Mouse (Mus musculus) forebrain, embryonic 14.5 days (tissue): ENCODE measurements around the gene Bmp5. TPM values are rescaled to one million over a fixed set of nuclear protein-coding genes. Genes with fewer than 3 reads are reported as not detected.

Experiments
- ATAC-seq: fragments of 200-750 bp; cut with Nextera tagmentation; 2 replicates; pipeline ENCODE4 v1.8.0; 2017; ENCODE audit warnings: mild to moderate bottlenecking, moderate library complexity
- DNase-seq: peaks from one replicate; pipeline ENCODE4 v3.0.0-alpha.2; 2015; ENCODE audit warnings: low spot score
- H3K27ac ChIP-seq: fragments of 300-500 bp; sonication (generic); 2 replicates; pipeline ENCODE4 v1.5.1; 2014; ENCODE audit warnings: low read depth, mild to moderate bottlenecking, control low read depth, low read length, moderate library complexity
- H3K27me3 ChIP-seq: fragments of 300-500 bp; sonication (generic); replicated peaks from 2 replicates; pipeline ENCODE4 v1.6.1; 2014; ENCODE audit warnings: low read length, control low read depth, mixed read lengths; ENCODE audit not compliant: control insufficient read depth, insufficient read depth
- H3K36me3 ChIP-seq: fragments of 300-500 bp; sonication (generic); 2 replicates; pipeline ENCODE4 v1.6.1; 2014; ENCODE audit warnings: low read length, control low read depth; ENCODE audit not compliant: control insufficient read depth, insufficient read depth
- H3K4me1 ChIP-seq: fragments of 300-500 bp; sonication (generic); 2 replicates; pipeline ENCODE4 v1.6.1; 2014; ENCODE audit warnings: antibody characterized with exemption, low read length, control low read depth; ENCODE audit not compliant: control insufficient read depth, insufficient read depth
- H3K4me2 ChIP-seq: fragments of 300-500 bp; sonication (generic); 2 replicates; pipeline ENCODE4 v1.6.1; 2014; ENCODE audit warnings: mild to moderate bottlenecking, control low read depth, low read length
- H3K4me3 ChIP-seq: fragments of 300-500 bp; sonication (generic); 2 replicates; pipeline ENCODE4 v1.5.1; 2014; ENCODE audit warnings: low read depth, low read length, control low read depth
- H3K9ac ChIP-seq: fragments of 300-500 bp; sonication (generic); 2 replicates; pipeline ENCODE4 v1.6.1; 2014; ENCODE audit warnings: mild to moderate bottlenecking, low read length, control low read depth, moderate library complexity
- H3K9me3 ChIP-seq: fragments of 300-500 bp; sonication (generic); replicated peaks from 2 replicates; pipeline ENCODE4 v1.6.1; 2016; ENCODE audit warnings: low read length, control low read depth, mixed read lengths; ENCODE audit not compliant: control insufficient read depth
- WGBS: fragments of 180-500 bp; shearing (Covaris S2); extraction: QIAGEN DNeasy Blood & Tissue Kit; methylation state at CpG from one replicate; pipeline ENCODE4 v1.1.7; 2014; 5-methylcytosine and 5-hydroxymethylcytosine counted together
- polyA plus RNA-seq: library from polyadenylated mRNA; unstranded; fragments of >200 nt; fragmentation: Nextera tagmentation; extraction: Ambion mirVana; gene quantifications from 2 replicates; pipeline ENCODE4 v1.2.1, GENCODE M21; 2014

Gene Bmp5
- 1.8 and 2.2 TPM in 2 replicates for polyA plus RNA-seq

- no peak within 1 kb of the TSS for H3K4me3 ChIP-seq
- H3K4me1 ChIP-seq: no peaks in the 10 kb centered on the region
- H3K9me3 ChIP-seq: no peaks in the 10 kb centered on the region
- 0 out of 2 replicates have a peak within 1 kb of the TSS, but pooled peaks have one; percentile 3 for H3K4me2 ChIP-seq
- H3K27ac ChIP-seq: no peak within 1 kb of the TSS
- H3K9ac ChIP-seq: no peak within 1 kb of the TSS
- DNase-seq: peak; percentile 19
- ATAC-seq: no peak
- WGBS: 18% methylated on average over 7 of the region's 7 CpGs
- no peaks in the 10 kb centered on the region for H3K27me3 ChIP-seq
- H3K36me3 ChIP-seq: no peaks in the 10 kb centered on the region
These were observed at the start of gene Bmp5 for GRCm38 (mm10) chr9:75775129-75775845. Bmp5 (plus strand) TSS chr9:75775364.

DNA sequence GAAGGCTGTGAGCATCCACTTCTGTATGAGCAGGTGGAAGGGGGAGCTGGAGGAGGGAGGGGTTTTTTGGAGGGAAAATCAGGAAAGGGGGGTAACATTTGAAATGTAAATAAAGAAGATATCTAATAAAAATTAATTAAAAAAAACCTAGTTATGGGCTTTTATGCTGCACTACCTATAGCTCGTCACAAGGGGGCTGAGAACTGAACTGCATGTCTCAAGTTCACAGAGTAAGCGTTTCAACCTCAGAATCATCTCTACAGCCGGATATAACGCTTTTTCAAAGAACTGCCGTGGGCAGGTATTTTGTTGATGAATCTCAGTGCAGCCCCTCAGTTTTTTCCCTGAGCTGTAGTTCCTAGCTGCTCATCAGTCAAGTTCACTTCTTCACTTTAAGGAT, 15.1 kb upstream of the Bmp5 start:
- WGBS: 33% methylated on average over 5 of the region's 5 CpGs
- Histone ChIP-seq H3K27ac (no peak overlapping the region), H3K27me3 (no peaks in the 10 kb centered on the region), H3K4me2 (no peak overlapping the region), H3K4me1 (no peaks in the 10 kb centered on the region), H3K9ac (no peak overlapping the region), H3K9me3 (no peaks in the 10 kb centered on the region), H3K36me3 (no peaks in the 10 kb centered on the region), H3K4me3 (no peak overlapping the region)
- DNase-seq (peak; percentile 39), ATAC-seq (0 out of 2 replicates have a peak, but pooled peaks have one; percentile 20)

- Histone ChIP-seq H3K4me2 (no peak overlapping the region), H3K4me1 (no peaks in the 10 kb centered on the region), H3K27ac (no peak overlapping the region), H3K4me3 (no peak overlapping the region), H3K36me3 (no peaks in the 10 kb centered on the region), H3K27me3 (no peaks in the 10 kb centered on the region), H3K9me3 (no peaks in the 10 kb centered on the region), H3K9ac (no peak overlapping the region)
- ATAC-seq (no peak), DNase-seq (no peak)
- WGBS: 90% methylated on average over 2 of the region's 2 CpGs
These were observed 13.6 kb upstream of the Bmp5 start for GRCm38 (mm10) chr9:75761567-75761966.

DNA sequence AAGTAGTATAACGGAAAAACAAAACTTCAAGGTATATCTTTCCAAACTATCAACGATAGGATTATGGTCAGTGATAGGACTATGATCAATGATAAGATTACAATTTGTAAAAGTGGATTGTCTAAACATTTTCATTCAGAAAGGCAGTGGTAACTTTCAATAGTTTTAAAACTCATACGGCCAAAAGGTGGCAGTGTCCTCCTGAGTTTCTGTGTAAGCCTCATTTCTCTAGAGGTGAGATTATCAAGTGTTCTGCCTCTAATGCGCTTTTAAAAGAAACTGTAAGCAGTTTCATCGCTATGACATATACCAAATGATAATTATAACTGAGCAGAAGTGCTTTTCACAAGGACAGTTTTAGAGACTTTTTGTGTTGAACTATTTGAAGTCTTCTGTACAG, 12.7 kb upstream of the Bmp5 start:
- H3K4me2 ChIP-seq: no peak overlapping the region
- 42% methylated on average over 5 of the region's 5 CpGs for WGBS
- peak; percentile 78 for DNase-seq
- no peak overlapping the region for H3K4me3 ChIP-seq
- H3K36me3 ChIP-seq: no peaks in the 10 kb centered on the region
- no peak overlapping the region for H3K9ac ChIP-seq
- no peak overlapping the region for H3K27ac ChIP-seq
- no peak; the same call in 1 of the 2 replicates for ATAC-seq
- H3K9me3 ChIP-seq: no peaks in the 10 kb centered on the region
- H3K4me1 ChIP-seq: no peaks in the 10 kb centered on the region
- H3K27me3 ChIP-seq: no peaks in the 10 kb centered on the region

DNA sequence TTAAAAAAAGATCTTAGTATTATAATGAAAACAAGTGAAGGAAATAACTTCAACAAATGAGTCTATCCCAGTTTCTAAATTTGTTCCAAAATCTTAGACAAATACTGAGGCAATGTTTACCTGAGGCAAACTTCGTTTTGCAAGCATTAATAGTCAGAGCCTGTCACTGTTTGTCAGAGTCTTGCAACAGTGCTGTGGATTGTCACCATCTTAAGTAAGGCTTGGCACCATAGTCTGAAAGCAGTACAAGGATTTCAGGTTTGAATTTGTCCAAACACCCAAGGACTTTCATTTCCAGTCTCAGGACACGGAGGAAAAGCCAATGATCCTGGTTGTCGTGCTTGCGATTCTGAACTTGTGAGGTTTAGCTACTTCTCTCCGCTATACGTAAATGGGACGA, 10.4 kb upstream of the Bmp5 start:
- ATAC-seq (no peak), DNase-seq (no peak)
- H3K36me3 ChIP-seq: no peaks in the 10 kb centered on the region
- no peaks in the 10 kb centered on the region for H3K9me3 ChIP-seq
- H3K4me2 ChIP-seq: no peak overlapping the region
- no peaks in the 10 kb centered on the region for H3K4me1 ChIP-seq
- H3K27ac ChIP-seq: no peak overlapping the region
- no peaks in the 10 kb centered on the region for H3K27me3 ChIP-seq
- 88% methylated on average over 7 of the region's 7 CpGs for WGBS
- H3K9ac ChIP-seq: no peak overlapping the region
- no peak overlapping the region for H3K4me3 ChIP-seq

- H3K4me1 ChIP-seq: no peaks in the 10 kb centered on the region
- ATAC-seq (peak; percentile 66; the same call in 1 of the 2 replicates), DNase-seq (peak; percentile 63)
- H3K36me3 ChIP-seq: no peaks in the 10 kb centered on the region
- no peak overlapping the region for H3K4me3 ChIP-seq
- no peak overlapping the region for H3K4me2 ChIP-seq
- WGBS: 79% methylated on average over 5 of the region's 5 CpGs
- no peak overlapping the region for H3K9ac ChIP-seq
- H3K27me3 ChIP-seq: no peaks in the 10 kb centered on the region
- no peaks in the 10 kb centered on the region for H3K9me3 ChIP-seq
- H3K27ac ChIP-seq: no peak overlapping the region
These were observed 8.6 kb upstream of the Bmp5 start for GRCm38 (mm10) chr9:75766521-75766920.

GRCm38 (mm10) chr9:75769042-75769441, 6.1 kb upstream of the Bmp5 start:
- ATAC-seq: no peak
- Histone ChIP-seq H3K9ac (no peak overlapping the region), H3K27me3 (no peaks in the 10 kb centered on the region), H3K27ac (no peak overlapping the region), H3K36me3 (no peaks in the 10 kb centered on the region), H3K4me3 (no peak overlapping the region), H3K9me3 (no peaks in the 10 kb centered on the region), H3K4me2 (no peak overlapping the region), H3K4me1 (no peaks in the 10 kb centered on the region)
- 82% methylated on average over 3 of the region's 3 CpGs for WGBS
- DNase-seq: no peak

DNA sequence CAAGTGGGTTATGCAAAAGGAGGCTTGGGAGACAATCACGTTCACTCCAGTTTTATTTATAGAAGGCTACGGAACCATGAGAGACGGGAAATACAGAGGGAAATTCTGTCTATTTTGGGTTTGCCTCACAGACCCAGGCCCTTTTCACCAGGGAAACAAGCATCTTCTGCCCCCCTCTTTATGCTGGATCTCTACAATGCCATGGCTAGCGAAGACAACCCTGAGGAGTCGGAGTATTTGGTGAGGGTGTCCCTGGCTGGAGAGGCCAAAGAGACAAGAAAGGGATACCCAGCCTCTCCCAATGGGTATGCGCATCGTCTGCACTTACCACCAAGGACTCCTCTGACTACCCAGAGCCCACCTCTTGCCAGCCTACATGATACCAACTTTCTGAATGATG, 989 bp downstream of the Bmp5 start:
- WGBS: 38% methylated on average over 7 of the region's 7 CpGs
- H3K4me3 ChIP-seq: no peak overlapping the region
- H3K27ac ChIP-seq: no peak overlapping the region
- no peak overlapping the region for H3K9ac ChIP-seq
- DNase-seq (no peak), ATAC-seq (no peak)
- no peaks in the 10 kb centered on the region for H3K27me3 ChIP-seq
- H3K9me3 ChIP-seq: no peaks in the 10 kb centered on the region
- no peak overlapping the region for H3K4me2 ChIP-seq
- no peaks in the 10 kb centered on the region for H3K36me3 ChIP-seq
- H3K4me1 ChIP-seq: no peaks in the 10 kb centered on the region

DNA sequence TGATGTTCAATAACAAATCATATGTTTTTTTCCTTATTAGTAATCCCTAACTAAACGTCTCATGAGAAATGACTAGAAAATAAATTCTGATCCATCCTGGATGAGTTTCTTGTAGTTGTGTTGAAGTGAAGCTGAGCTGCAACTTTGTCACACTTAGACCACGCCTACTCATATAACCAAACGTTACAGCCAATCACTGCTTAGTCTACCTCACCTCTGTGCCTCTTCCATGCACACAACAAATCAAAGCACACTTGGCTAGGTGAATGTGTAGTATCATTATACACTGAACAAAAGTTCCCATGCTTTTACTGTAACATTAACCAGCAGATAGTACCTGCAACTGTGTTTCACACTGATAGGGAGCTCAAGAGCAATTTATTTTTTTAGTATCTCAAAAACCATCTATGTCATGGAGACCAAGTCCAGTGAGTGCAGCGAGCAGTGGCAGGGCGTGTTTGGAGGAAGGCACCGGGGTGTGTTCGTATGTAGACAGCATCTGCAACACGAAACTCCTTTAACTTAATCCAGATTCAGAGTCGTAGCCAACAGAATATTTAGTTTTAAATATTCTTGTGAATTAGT, 3.7 kb downstream of the Bmp5 start:
- Histone ChIP-seq H3K36me3 (no peaks in the 10 kb centered on the region), H3K4me2 (no peak overlapping the region), H3K9ac (no peak overlapping the region), H3K27ac (no peak overlapping the region), H3K4me3 (no peak overlapping the region), H3K27me3 (no peaks in the 10 kb centered on the region), H3K9me3 (no peaks in the 10 kb centered on the region), H3K4me1 (no peaks in the 10 kb centered on the region)
- ATAC-seq (no peak), DNase-seq (no peak)
- WGBS: 54% methylated on average over 9 of the region's 9 CpGs
